28 mouse cellular contexts compared by ENCODE assay signal in genomic region chr8:90982087-90982486, GRCm38 (mm10).
DNase-seq lines count a peak whose midpoint lies in the region; ATAC-seq and TF ChIP-seq lines count a peak whose summit lies in the region.
"Had no signal": no experiment of that assay in that cellular context is flagged by ENCODE, and none has a peak within 500 bp of the region (broad histone marks: within the 10 kb centered on the region; RNA-seq: fewer than 3 reads in every experiment).

No protein-coding gene starts in this region.

- no peak overlapping the region for H3K27ac ChIP-seq in forebrain, postnatal 0 days (ENCODE audit: low read depth, low read length)
- H3K27ac ChIP-seq in forebrain, embryonic 16.5 days (ENCODE audit: low read length), result no peak overlapping the region
- H3K27ac ChIP-seq in layer of hippocampus, adult 2 months, result no peak overlapping the region
- no peak overlapping the region for H3K27ac ChIP-seq in stomach, postnatal 0 days (replicated peaks)
- H3K27ac ChIP-seq: embryonic facial prominence, embryonic 13.5 days; embryonic facial prominence, embryonic 15.5 days; forebrain, embryonic 10.5 days; forebrain, embryonic 12.5 days had no signal

- H3K4me1 ChIP-seq in forebrain, postnatal 0 days (ENCODE audit: insufficient read depth), result no peaks in the 10 kb centered on the region
- no peaks in the 10 kb centered on the region for H3K4me1 ChIP-seq in forebrain, embryonic 16.5 days (replicated peaks; ENCODE audit: control insufficient read depth, insufficient read depth, low read length)
- no peaks in the 10 kb centered on the region for H3K4me1 ChIP-seq in stomach, postnatal 0 days (replicated peaks; ENCODE audit: control insufficient read depth, insufficient read depth)
- H3K4me1 ChIP-seq: embryonic facial prominence, embryonic 13.5 days; embryonic facial prominence, embryonic 15.5 days; forebrain, embryonic 10.5 days; forebrain, embryonic 12.5 days had no signal

- no peak; the same call in 1 of the 2 replicates for ATAC-seq in forebrain, postnatal 0 days
- ATAC-seq in forebrain, embryonic 16.5 days, result no peak
- ATAC-seq in common myeloid progenitor, adult 5-6 weeks (replicated peaks; ENCODE audit: low read depth, poor library complexity, severe bottlenecking), result 0 out of 2 replicates have a peak, but pooled peaks have one; percentile 58
- ATAC-seq in stomach, postnatal 0 days (ENCODE audit: low FRiP score, low TSS enrichment), result no peak
- no peak for ATAC-seq in cerebellum, adult (ENCODE audit: insufficient number of reproducible peaks, low FRiP score, low TSS enrichment)
- ATAC-seq: activated CD4-positive, CD25-positive, alpha-beta regulatory T cell, adult 4 months; CD4-positive, CD25-positive, alpha-beta regulatory T cell, adult 4 months; forebrain, embryonic 14.5 days; Patski had no signal

- H3K4me2 ChIP-seq in forebrain, postnatal 0 days (ENCODE audit: low read depth), result no peak overlapping the region
- H3K4me2 ChIP-seq in forebrain, embryonic 16.5 days (ENCODE audit: low read length), result no peak overlapping the region
- no peak overlapping the region for H3K4me2 ChIP-seq in stomach, postnatal 0 days (replicated peaks; ENCODE audit: low read depth)
- H3K4me2 ChIP-seq: embryonic facial prominence, embryonic 13.5 days; embryonic facial prominence, embryonic 15.5 days; forebrain, embryonic 12.5 days had no signal

- TF ChIP-seq CTCF in forebrain, postnatal 0 days (IDR thresholded peaks at IDR 0.05; ENCODE audit: low read depth), result 0 out of 2 replicates have a peak, but pooled peaks have one; percentile 6
- TF ChIP-seq CTCF in layer of hippocampus, adult 2 months (conservative IDR thresholded peaks at IDR 0.05), result peak; percentile 52
- TF ChIP-seq CTCF in stomach, postnatal 0 days (IDR thresholded peaks at IDR 0.05; ENCODE audit: low read depth), result 0 out of 2 replicates have a peak, but pooled peaks have one; percentile 4

- H3K36me3 ChIP-seq in forebrain, postnatal 0 days (ENCODE audit: insufficient read depth), result peaks cover 58% of the 10 kb centered on the region
- peaks cover 34% of the 10 kb centered on the region for H3K36me3 ChIP-seq in forebrain, embryonic 16.5 days (ENCODE audit: control insufficient read depth, insufficient read depth)
- peaks cover 20% of the 10 kb centered on the region for H3K36me3 ChIP-seq in stomach, postnatal 0 days (ENCODE audit: control insufficient read depth, insufficient read depth, low read length)

- WGBS in forebrain, postnatal 0 days, result 89% methylated on average over 3 of the region's 3 CpGs
- 93% methylated on average over 3 of the region's 3 CpGs for WGBS in forebrain, embryonic 16.5 days
- 89% methylated on average over 3 of the region's 3 CpGs for WGBS in stomach, postnatal 0 days

- no peak overlapping the region for H3K9ac ChIP-seq in forebrain, postnatal 0 days
- no peak overlapping the region for H3K9ac ChIP-seq in forebrain, embryonic 16.5 days (replicated peaks; ENCODE audit: low read depth, low read length)
- no peak overlapping the region for H3K9ac ChIP-seq in stomach, postnatal 0 days (ENCODE audit: low read length)
- H3K9ac ChIP-seq: embryonic facial prominence, embryonic 13.5 days; embryonic facial prominence, embryonic 15.5 days; forebrain, embryonic 12.5 days had no signal

- no peak for DNase-seq in forebrain, postnatal 0 days
- DNase-seq in layer of hippocampus, adult 2 months (ENCODE audit: low spot score in 2 of 2), result no peak
- DNase-seq in layer of hippocampus, postnatal 10 days (ENCODE audit: low spot score in 2 of 2), result no peak
- no peak for DNase-seq in stomach, postnatal 0 days (ENCODE audit: low spot score)
- DNase-seq: adrenal gland, adult 8-10 months; adrenal gland, postnatal 14 days; adrenal gland, postnatal 36 days; B cell, adult 2 months; cerebellum, adult 11 months; cerebellum, adult 18-20 months; cerebellum, adult 8-10 months; cerebellum, adult 9-11 months; cerebellum, postnatal 25 days; embryo, embryonic 11 days had no signal

- H3K4me3 ChIP-seq in forebrain, postnatal 0 days (ENCODE audit: low read depth, low read length), result no peak overlapping the region
- no peak overlapping the region for H3K4me3 ChIP-seq in forebrain, embryonic 16.5 days (replicated peaks; ENCODE audit: low read length)
- H3K4me3 ChIP-seq in layer of hippocampus, adult 2 months, result no peak overlapping the region
- H3K4me3 ChIP-seq in stomach, postnatal 0 days (ENCODE audit: low read depth, low read length), result no peak overlapping the region
- H3K4me3 ChIP-seq: embryonic facial prominence, embryonic 13.5 days; embryonic facial prominence, embryonic 15.5 days; erythroblast, embryonic 14.5 days; forebrain, embryonic 10.5 days; forebrain, embryonic 12.5 days had no signal

- no peak for TF ChIP-seq EP300 in stomach, postnatal 0 days (optimal IDR thresholded peaks at IDR 0.05)

- no peaks in the 10 kb centered on the region for H3K27me3 ChIP-seq in forebrain, postnatal 0 days (ENCODE audit: insufficient read depth, low read length)
- H3K27me3 ChIP-seq in forebrain, embryonic 16.5 days (replicated peaks; ENCODE audit: control insufficient read depth, insufficient read depth, low read length), result no peaks in the 10 kb centered on the region
- H3K27me3 ChIP-seq in stomach, postnatal 0 days (ENCODE audit: control insufficient read depth, insufficient read depth, low read length), result no peaks in the 10 kb centered on the region
- H3K27me3 ChIP-seq: CH12.LX; embryonic facial prominence, embryonic 13.5 days; embryonic facial prominence, embryonic 15.5 days; forebrain, embryonic 12.5 days; Patski had no signal

- no peaks in the 10 kb centered on the region for H3K9me3 ChIP-seq in forebrain, postnatal 0 days (ENCODE audit: low read length)
- no peaks in the 10 kb centered on the region for H3K9me3 ChIP-seq in forebrain, embryonic 16.5 days (ENCODE audit: control insufficient read depth, low read length)
- H3K9me3 ChIP-seq in stomach, postnatal 0 days (ENCODE audit: control insufficient read depth, low read length), result no peaks in the 10 kb centered on the region
- H3K9me3 ChIP-seq: embryonic facial prominence, embryonic 13.5 days; embryonic facial prominence, embryonic 15.5 days; forebrain, embryonic 10.5 days; forebrain, embryonic 12.5 days; G1E had no signal
